Mouse (Mus musculus) liver, adult (tissue): ENCODE measurements around the gene Dnah8.

Experiments used
- GATA4 ChIP-seq: IDR thresholded peaks from 2 replicates; pipeline ENCODE4 v1.6.1; 2014; ENCODE audit warnings: mild to moderate bottlenecking, low read length; ENCODE audit not compliant: insufficient replicate concordance

Dnah8 gene

GRCm38 (mm10) chr17:30673023-30673422, 48.9 kb downstream of the Dnah8 start:
- no peak for TF ChIP-seq GATA4

DNA sequence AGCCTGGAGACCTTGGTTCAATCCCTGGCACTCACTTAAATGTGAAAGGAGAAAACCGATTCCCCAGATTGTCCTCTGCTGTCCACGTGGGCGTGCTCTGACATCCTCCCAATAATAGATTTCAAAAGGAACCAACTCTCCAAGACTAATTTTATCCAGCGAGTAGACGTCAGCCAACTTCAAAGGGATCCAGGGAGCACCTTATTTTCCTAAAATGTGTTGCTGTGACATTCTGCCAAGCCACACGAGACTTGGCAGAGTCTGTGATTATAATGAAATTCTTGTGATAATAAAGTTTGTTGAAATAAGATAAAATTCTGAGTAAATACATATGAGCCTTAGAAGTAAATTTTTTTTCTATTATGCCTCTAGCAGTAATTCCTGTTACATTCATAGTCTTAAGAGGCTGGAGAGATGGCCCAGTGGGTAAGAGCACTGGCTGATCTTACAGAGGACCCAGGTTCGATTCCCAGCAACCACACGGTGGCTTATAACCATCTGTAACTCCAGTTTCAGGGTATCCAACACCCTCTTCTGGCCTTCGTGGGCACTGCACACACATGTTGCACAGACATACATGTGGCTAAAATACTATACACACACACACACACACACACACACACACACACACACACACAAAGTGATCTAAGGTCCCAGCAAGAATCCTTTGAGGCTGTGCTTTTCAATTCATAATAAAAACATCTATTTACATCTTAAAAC, 51.0 kb downstream of the Dnah8 start:
- TF ChIP-seq GATA4, result no peak

- no peak for TF ChIP-seq GATA4
Measured at GRCm38 (mm10) chr17:30678523-30678922, 54.4 kb downstream of the Dnah8 start.

DNA sequence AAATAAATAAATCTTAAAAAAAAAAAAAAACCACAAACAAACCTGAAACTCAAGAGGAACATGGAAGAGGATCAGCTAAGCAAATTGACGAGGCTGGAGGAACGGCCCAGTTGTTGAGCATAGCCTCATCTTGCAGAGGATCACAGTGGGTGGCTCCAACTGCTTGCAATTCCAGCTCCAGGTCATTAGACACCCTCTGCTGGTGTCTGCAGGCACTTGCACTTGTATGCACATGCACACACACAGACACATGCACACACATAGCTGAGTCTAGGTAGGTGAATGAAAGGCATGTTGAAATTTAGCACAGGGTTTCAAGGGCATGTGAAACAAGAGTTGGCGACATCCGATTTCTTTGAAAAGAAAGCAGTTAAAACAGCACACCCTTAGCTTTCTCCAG, 55.5 kb downstream of the Dnah8 start:
- TF ChIP-seq GATA4, result no peak

DNA sequence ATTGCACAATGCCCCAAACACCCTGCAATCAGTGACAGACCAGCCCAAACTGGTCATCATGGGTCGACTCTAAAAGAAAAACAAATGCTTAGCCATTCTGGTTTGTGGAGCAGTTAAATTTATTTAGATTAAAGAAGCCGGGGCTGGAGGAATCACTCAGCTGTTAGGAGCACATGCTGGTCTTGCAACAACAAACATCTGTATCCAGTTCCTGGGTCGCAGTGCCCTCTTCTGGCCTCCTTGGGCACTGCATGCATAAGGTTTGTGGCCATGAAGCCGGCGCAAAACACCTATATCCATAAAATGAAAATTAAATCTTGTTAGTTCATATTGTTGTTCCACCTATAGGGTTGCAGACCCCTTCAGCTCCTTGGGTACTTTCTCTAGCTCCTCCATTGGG, 57.5 kb downstream of the Dnah8 start:
- TF ChIP-seq GATA4, result no peak

GRCm38 (mm10) chr17:30690181-30690580, 66.0 kb downstream of the Dnah8 start:
- TF ChIP-seq GATA4, result no peak

- no peak for TF ChIP-seq GATA4
Measured at GRCm38 (mm10) chr17:30691481-30691880, 67.3 kb downstream of the Dnah8 start.

DNA sequence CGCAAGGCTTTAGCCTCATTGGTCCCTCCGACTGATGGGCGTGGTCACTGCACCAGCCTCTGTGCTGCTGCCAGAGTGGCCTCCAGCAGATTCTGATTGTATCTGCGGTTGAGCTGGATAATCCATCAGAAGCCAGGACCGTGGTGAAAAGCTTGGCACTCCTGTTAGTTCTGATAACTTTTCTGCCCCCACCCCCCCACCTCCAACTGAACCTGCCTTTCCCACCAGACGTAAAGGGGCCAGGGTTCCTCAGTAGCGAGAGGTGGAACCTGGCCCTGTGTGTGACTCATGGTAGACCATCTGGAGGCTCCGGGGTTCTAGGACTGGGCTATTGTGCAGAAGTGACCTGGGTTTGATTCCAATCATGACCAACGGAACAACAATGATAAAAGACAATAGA, 70.1 kb downstream of the Dnah8 start:
- TF ChIP-seq GATA4, result no peak

GRCm38 (mm10) chr17:30714732-30715131, 90.6 kb downstream of the Dnah8 start:
- TF ChIP-seq GATA4, result no peak

DNA sequence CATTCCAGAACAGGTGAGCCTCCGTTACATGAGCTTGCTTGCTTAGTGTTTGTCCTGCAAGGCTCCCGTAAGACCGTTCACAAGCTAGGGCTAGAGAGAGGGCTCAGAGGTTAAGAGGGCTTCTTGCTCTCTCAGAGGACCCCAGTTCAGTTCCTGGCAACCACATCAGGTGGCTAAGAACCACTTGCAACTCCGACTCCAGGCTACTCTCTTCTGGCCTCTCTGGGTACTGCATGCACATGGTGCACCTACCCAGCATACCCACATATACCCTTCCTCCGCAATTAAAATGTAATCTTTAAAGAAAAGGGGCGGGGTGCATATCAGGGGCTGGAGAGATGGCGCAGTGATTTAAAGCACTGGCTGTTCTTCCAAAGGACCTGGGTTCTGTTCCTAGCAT, 94.0 kb downstream of the Dnah8 start:
- TF ChIP-seq GATA4, result no peak

- TF ChIP-seq GATA4, result no peak
Measured at GRCm38 (mm10) chr17:30719031-30719430, 94.9 kb downstream of the Dnah8 start.

- no peak for TF ChIP-seq GATA4
Measured at GRCm38 (mm10) chr17:30727788-30728187, 103.6 kb downstream of the Dnah8 start.

- no peak for TF ChIP-seq GATA4
Measured at GRCm38 (mm10) chr17:30732736-30733135, 108.6 kb downstream of the Dnah8 start.

- no peak for TF ChIP-seq GATA4
Measured at GRCm38 (mm10) chr17:30734770-30735169, 110.6 kb downstream of the Dnah8 start.

GRCm38 (mm10) chr17:30735454-30735853, 111.3 kb downstream of the Dnah8 start:
- TF ChIP-seq GATA4, result no peak

- TF ChIP-seq GATA4, result no peak
Measured at GRCm38 (mm10) chr17:30737797-30738196, 113.6 kb downstream of the Dnah8 start.

GRCm38 (mm10) chr17:30739769-30740168, 115.6 kb downstream of the Dnah8 start:
- TF ChIP-seq GATA4, result no peak
